Mouse (Mus musculus) c-Kit-positive CD71-positive TER-119-negative erythroid progenitor cells, embryonic 14.5 days (primary cell): ENCODE data around the gene Fggy.

Experiments
- DNase-seq: peaks from one replicate; pipeline ENCODE4 v3.0.0-alpha.2; 2013; ENCODE audit warnings: low read depth

Fggy gene

GRCm38 (mm10) chr4:95729142-95729826, 172.0 kb downstream of the Fggy start:
- DNase-seq = no peak

- no peak for DNase-seq
Observed at GRCm38 (mm10) chr4:95731110-95731509, 173.8 kb downstream of the Fggy start.

- DNase-seq = no peak
Observed at GRCm38 (mm10) chr4:95733397-95734249, 176.3 kb downstream of the Fggy start.

- no peak for DNase-seq
Observed at GRCm38 (mm10) chr4:95735967-95736366, 178.7 kb downstream of the Fggy start.

- DNase-seq = no peak
Observed at GRCm38 (mm10) chr4:95736674-95737073, 179.4 kb downstream of the Fggy start.

GRCm38 (mm10) chr4:95738179-95738578, 180.9 kb downstream of the Fggy start:
- no peak for DNase-seq

GRCm38 (mm10) chr4:95738725-95739124, 181.4 kb downstream of the Fggy start:
- DNase-seq = no peak

- DNase-seq = no peak
Observed at GRCm38 (mm10) chr4:95741115-95741734, 183.9 kb downstream of the Fggy start.

- no peak for DNase-seq
Observed at GRCm38 (mm10) chr4:95742986-95743385, 185.7 kb downstream of the Fggy start.

- DNase-seq = no peak
Observed at GRCm38 (mm10) chr4:95746954-95747353, 189.6 kb downstream of the Fggy start.

- no peak for DNase-seq
Observed at GRCm38 (mm10) chr4:95747415-95748202, 190.3 kb downstream of the Fggy start.

- no peak for DNase-seq
Observed at GRCm38 (mm10) chr4:95750186-95750585, 192.9 kb downstream of the Fggy start.

GRCm38 (mm10) chr4:95752538-95753188, 195.4 kb downstream of the Fggy start:
- no peak for DNase-seq

GRCm38 (mm10) chr4:95759027-95759731, 201.9 kb downstream of the Fggy start:
- no peak for DNase-seq

GRCm38 (mm10) chr4:95765359-95765758, 208.1 kb downstream of the Fggy start:
- no peak for DNase-seq

- no peak for DNase-seq
Observed at GRCm38 (mm10) chr4:95770469-95770868, 213.2 kb downstream of the Fggy start.

- DNase-seq = no peak
Observed at GRCm38 (mm10) chr4:95771542-95771941, 214.2 kb downstream of the Fggy start.

GRCm38 (mm10) chr4:95771945-95772344, 214.6 kb downstream of the Fggy start:
- no peak for DNase-seq

GRCm38 (mm10) chr4:95772663-95773062, 215.4 kb downstream of the Fggy start:
- DNase-seq = no peak

- DNase-seq = no peak
Observed at GRCm38 (mm10) chr4:95775574-95775973, 218.3 kb downstream of the Fggy start.

GRCm38 (mm10) chr4:95777839-95778238, 220.5 kb downstream of the Fggy start:
- DNase-seq = no peak
